Mouse (Mus musculus): ENCODE data around the gene Ptger4. TPM values are rescaled to one million over a fixed set of nuclear protein-coding genes. Genes with fewer than 3 reads are reported as not detected.

Gene Ptger4
- 0.61 and 1.4 TPM in 2 replicates for polyA plus RNA-seq (2016; fragmentation: Nextera tagmentation; extraction: Ambion mirVana)

DNA sequence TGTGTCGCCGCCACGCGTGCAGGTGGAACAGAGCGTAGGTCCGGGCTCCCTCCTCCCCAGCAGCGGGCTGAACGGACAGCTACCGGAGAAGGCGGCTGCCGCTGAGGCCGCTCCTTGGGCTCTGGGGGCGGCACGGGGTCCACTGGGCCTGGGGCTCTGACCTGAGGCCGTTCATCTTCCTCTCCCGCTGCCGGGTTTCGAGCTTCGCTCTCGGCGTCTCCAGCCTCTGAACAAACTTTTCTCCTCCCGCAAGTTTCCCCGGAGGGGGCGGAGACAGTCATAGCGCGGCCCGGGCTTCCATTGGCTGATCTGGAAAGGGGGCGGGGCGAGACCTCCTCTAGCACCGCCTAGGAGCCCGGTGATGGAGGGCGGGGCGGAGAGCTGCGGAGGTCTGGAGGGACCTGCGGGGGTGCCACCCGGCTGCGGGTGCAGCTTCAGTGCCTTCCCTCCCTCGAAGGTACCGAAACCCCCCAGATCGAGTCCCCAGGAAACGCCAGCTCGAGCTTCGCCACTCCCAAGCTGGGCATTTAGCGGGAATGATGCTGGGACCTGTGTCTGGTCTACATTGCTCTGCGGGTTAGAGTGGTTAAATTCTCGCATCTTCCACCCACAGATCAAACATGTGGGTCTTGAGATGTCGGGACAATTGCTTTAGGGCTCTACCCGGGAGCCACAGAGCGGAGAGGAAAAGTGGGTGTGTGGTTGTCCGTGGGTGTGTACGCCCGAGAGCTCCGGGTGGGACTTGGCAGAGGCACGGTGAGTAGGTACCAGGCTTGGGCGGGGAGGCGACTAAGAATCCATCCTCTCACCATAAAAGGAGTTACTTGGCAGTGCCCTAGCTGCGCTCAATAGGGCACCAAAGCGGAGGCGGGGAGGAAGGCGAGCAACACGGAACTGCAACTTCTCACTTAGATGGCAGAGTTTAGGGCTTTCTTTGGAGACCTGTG, at the start of gene Ptger4:
Gene Ptger4 (minus strand): TSS at position 229 of the 947 bp plus-strand sequence.
- Histone ChIP-seq H3K27ac (0 out of 2 replicates have a peak within 1 kb of the TSS, but pooled peaks have one; percentile 50), H3K4me3 (peak within 1 kb of the TSS; percentile 63), H3K9me3 (no peaks in the 10 kb centered on the region), H3K4me1 (replicated peaks) (peaks cover 30% of the 10 kb centered on the region), H3K36me3 (no peaks in the 10 kb centered on the region), H3K27me3 (ENCODE audit: insufficient read depth, poor library complexity, severe bottlenecking) (peaks cover 76% of the 10 kb centered on the region)
- under 1% methylated on average over 61 of the region's 61 CpGs for WGBS
- DNase-seq (ENCODE audit: low spot score) = peak; percentile 90

DNA sequence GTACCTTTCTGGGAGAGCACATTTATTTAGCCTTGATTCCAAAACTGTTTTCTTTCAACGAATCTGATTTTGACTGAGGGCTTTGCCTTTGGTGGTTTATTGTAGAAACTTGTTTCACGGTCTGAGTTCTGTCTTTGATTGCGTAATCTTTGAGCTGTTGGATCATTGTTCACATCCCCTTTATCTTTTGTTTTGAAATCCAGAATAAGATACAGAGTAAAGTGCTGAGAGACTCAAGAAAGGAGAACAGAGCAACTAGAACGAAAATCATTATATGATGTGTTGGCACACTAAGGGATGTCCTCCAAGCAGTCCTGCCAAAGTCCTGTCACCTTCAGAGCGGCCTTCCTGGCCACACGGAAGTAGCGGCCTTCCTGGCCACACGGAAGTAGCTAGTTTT, 44.4 kb upstream of the Ptger4 start:
- DNase-seq (ENCODE audit: low spot score) = no peak
- H3K4me3 ChIP-seq = no peak overlapping the region
- no peaks in the 10 kb centered on the region for H3K27me3 ChIP-seq (ENCODE audit: insufficient read depth, poor library complexity, severe bottlenecking)
- H3K4me1 ChIP-seq (replicated peaks) = no peaks in the 10 kb centered on the region
- WGBS = 89% methylated on average over 8 of the region's 8 CpGs
- H3K9me3 ChIP-seq = no peaks in the 10 kb centered on the region
- no peaks in the 10 kb centered on the region for H3K36me3 ChIP-seq
- H3K27ac ChIP-seq = no peak overlapping the region

DNA sequence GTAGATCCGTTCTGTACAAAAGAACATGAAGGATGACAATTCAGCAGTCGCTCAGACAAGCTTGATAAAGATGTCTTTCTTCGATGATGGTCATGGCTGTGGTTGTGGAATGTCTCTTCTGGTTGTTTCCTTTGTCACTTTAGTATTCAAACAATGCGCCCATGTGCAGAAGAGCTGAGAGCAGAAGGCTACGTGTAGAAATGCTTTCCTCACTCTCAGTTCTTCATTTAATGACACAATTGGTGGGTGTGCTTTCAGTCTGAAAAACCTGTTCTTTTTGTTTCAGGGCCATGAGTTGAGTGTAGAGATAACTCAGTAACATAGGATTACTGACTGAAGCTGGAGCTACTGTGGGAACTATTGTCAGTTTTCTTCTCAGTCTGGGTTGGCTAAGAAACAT, 43.1 kb upstream of the Ptger4 start:
- no peak overlapping the region for H3K4me3 ChIP-seq
- H3K4me1 ChIP-seq (replicated peaks) = no peaks in the 10 kb centered on the region
- no peak overlapping the region for H3K27ac ChIP-seq
- H3K9me3 ChIP-seq = no peaks in the 10 kb centered on the region
- DNase-seq (ENCODE audit: low spot score) = no peak
- no peaks in the 10 kb centered on the region for H3K27me3 ChIP-seq (ENCODE audit: insufficient read depth, poor library complexity, severe bottlenecking)
- H3K36me3 ChIP-seq = no peaks in the 10 kb centered on the region
- 79% methylated on average over 5 of the region's 5 CpGs for WGBS

DNA sequence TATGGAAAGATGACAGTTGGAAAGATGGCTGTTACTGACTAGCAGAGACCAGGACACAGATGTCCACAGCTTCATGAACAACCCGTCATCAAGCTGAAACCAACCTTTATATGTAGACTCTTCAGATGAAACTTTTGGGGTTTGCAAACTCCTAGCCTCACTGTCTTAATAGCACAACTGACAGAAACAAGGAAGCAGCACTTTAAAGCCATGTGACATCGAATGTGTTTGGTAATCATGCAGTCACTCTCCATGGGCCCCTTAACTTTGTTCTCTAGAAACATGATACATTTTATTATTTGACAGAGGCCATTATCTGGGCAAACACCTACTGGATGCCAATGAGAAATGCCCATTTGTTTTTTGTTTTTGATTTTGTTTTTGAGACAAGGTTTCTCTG, 37.3 kb upstream of the Ptger4 start:
- Histone ChIP-seq H3K4me1 (replicated peaks) (no peaks in the 10 kb centered on the region), H3K27ac (no peak overlapping the region), H3K36me3 (no peaks in the 10 kb centered on the region), H3K27me3 (ENCODE audit: insufficient read depth, poor library complexity, severe bottlenecking) (no peaks in the 10 kb centered on the region), H3K4me3 (no peak overlapping the region), H3K9me3 (no peaks in the 10 kb centered on the region)
- WGBS = 86% methylated on average over 2 of the region's 2 CpGs
- no peak for DNase-seq (ENCODE audit: low spot score)

DNA sequence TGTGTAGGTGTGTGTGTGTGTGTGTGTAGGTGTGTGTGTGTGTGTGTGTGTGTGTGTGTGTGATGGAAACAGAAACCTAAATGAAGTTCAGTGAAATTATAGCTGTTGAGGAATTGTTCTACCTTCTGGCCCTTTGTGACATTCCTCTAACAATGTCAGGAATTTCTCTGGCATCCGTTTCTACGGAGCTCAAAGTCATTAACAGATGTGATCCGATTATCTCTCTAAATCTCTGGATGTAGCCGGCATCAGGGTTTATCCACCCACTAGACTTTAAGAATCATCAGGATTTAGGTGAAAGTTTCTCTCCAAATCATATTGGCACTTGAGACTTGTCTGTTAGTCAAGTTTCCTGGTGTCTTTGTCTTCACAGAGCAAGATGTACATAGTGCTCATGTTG, 35.8 kb upstream of the Ptger4 start:
- Histone ChIP-seq H3K27me3 (ENCODE audit: insufficient read depth, poor library complexity, severe bottlenecking) (no peaks in the 10 kb centered on the region), H3K4me3 (no peak overlapping the region), H3K27ac (no peak overlapping the region), H3K36me3 (no peaks in the 10 kb centered on the region), H3K4me1 (replicated peaks) (no peaks in the 10 kb centered on the region), H3K9me3 (no peaks in the 10 kb centered on the region)
- WGBS = 82% methylated on average over 4 of the region's 4 CpGs
- no peak for DNase-seq (ENCODE audit: low spot score)

DNA sequence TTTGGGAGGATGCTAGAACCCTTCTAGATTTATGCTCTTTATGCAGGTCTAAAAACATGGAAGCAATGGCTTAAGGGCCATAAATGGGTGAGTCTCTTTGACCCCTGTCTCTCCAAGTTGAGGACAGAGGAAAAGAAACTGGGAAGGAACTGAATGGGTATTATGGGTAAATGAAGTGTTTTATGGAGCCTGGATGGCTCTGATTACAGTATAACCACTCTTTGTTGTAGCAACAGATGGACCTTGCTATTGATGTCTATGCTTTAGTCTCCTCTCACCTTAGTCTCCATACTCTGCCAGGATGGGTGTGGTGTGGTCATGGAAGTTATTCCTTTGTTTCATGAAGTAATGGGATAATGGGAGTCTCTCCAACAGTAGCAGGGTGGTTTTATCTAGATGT, 34.5 kb upstream of the Ptger4 start:
- no peak for DNase-seq (ENCODE audit: low spot score)
- H3K27me3 ChIP-seq (ENCODE audit: insufficient read depth, poor library complexity, severe bottlenecking) = no peaks in the 10 kb centered on the region
- H3K36me3 ChIP-seq = no peaks in the 10 kb centered on the region
- H3K4me1 ChIP-seq (replicated peaks) = no peaks in the 10 kb centered on the region
- no peaks in the 10 kb centered on the region for H3K9me3 ChIP-seq
- H3K4me3 ChIP-seq = no peak overlapping the region
- no peak overlapping the region for H3K27ac ChIP-seq

DNA sequence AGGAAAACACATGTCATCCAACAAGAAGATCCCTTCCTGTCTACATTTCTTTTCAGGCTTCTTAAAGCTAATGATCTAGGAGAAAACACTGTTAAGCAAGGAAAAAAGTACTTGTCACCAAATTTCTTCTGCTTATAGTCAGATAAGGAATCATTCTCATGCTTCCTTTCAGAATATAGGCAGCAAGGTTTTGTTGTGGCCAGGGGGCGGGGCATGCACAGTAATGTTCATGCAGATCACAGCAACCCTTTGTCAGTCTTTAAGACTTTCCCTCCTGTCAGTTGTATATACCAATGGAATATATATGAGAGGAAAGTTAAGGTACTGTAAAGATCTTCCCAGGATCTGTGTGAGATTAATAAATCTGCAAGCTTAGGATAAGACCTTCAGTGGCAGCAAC, 30.0 kb upstream of the Ptger4 start:
- Histone ChIP-seq H3K36me3 (no peaks in the 10 kb centered on the region), H3K27ac (no peak overlapping the region), H3K27me3 (ENCODE audit: insufficient read depth, poor library complexity, severe bottlenecking) (no peaks in the 10 kb centered on the region), H3K4me1 (replicated peaks) (no peaks in the 10 kb centered on the region), H3K4me3 (no peak overlapping the region), H3K9me3 (no peaks in the 10 kb centered on the region)
- DNase-seq (ENCODE audit: low spot score) = no peak
- 90% methylated on average over 1 of the region's 1 CpGs for WGBS

DNA sequence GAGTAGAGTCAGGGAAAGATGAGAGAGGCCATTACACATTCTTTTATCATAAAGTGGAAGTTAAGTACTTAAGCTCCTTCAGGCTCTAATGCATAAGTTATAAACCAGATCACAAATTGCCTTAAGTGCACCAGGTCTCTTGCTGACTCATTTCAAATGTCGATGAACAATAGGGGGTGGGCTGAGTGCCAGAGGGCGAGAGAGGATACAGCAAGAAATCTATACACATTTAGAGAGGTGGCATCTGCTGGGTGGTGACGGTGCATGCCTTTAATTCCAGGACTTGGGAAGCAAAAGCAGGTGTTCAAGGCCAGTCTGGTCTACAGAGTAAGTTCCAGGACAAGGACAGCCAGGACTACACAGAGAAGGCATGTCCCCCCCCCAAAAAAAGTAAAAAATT, 22.1 kb upstream of the Ptger4 start:
- 87% methylated on average over 3 of the region's 3 CpGs for WGBS
- Histone ChIP-seq H3K9me3 (no peaks in the 10 kb centered on the region), H3K4me3 (no peak overlapping the region), H3K4me1 (replicated peaks) (no peaks in the 10 kb centered on the region), H3K36me3 (no peaks in the 10 kb centered on the region), H3K27me3 (ENCODE audit: insufficient read depth, poor library complexity, severe bottlenecking) (no peaks in the 10 kb centered on the region), H3K27ac (no peak overlapping the region)
- DNase-seq (ENCODE audit: low spot score) = no peak

DNA sequence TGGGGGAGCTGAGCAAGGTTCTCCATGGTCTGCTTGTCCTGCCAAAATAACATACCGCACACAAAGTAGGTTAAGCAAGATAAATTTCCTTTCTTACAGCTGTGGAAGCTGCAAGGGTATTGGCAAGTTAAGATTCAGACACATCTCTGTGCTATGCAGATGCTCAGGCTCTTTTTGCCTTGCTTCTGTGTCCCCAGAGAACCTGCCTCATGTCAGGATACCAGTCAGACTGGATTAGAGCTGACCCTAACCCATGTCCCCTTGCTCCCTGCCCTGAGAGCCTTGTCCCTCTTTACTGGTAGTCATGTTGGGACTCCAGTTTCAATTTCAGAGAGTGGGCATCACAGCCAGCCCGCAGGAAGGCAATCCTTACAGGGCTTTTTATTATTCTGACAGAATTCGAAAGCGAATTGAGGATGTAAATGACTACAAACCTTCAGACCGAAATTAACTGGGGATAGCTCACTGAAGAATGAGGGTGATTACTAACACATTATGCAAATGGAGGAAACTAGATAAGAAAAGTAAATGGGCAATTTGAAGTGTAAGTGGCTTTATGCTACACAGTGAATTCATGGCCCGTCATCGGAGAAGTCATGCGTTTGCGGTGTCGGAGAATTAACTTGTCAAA, 19.0 kb upstream of the Ptger4 start:
- 87% methylated on average over 10 of the region's 10 CpGs for WGBS
- Histone ChIP-seq H3K4me3 (no peak overlapping the region), H3K36me3 (no peaks in the 10 kb centered on the region), H3K27me3 (ENCODE audit: insufficient read depth, poor library complexity, severe bottlenecking) (no peaks in the 10 kb centered on the region), H3K4me1 (replicated peaks) (no peaks in the 10 kb centered on the region), H3K9me3 (no peaks in the 10 kb centered on the region), H3K27ac (no peak overlapping the region)
- DNase-seq (ENCODE audit: low spot score) = no peak

DNA sequence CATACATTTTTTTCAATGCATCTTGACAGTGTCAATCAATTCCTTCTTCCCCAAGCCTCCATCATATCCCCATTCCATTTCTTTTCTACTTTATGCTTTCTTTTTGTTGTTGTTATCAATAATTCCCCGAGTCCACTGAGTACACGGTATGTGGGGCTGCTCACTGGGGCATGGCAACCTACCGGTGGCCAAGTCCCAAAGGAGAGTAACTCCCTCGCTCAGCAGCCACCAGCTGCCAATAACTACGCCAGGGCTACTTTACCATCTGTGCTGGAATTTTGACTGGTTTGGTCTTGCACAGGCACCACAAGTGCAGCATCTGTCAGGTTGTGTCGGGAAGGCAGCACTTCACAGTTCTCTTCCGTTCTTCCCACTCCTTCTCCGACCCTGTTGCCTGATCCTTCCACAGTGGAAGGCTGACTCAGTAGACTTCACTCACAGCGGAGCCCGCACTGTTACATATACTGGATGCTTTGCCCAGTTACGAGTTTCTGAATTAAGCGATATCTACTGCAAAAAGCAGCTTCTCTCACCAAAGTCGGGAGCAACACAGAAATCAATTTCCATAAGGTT, 18.2 kb upstream of the Ptger4 start:
- Histone ChIP-seq H3K4me3 (no peak overlapping the region), H3K27ac (no peak overlapping the region), H3K4me1 (replicated peaks) (no peaks in the 10 kb centered on the region), H3K36me3 (no peaks in the 10 kb centered on the region), H3K9me3 (no peaks in the 10 kb centered on the region), H3K27me3 (ENCODE audit: insufficient read depth, poor library complexity, severe bottlenecking) (no peaks in the 10 kb centered on the region)
- DNase-seq (ENCODE audit: low spot score) = no peak
- WGBS = 87% methylated on average over 13 of the region's 13 CpGs

DNA sequence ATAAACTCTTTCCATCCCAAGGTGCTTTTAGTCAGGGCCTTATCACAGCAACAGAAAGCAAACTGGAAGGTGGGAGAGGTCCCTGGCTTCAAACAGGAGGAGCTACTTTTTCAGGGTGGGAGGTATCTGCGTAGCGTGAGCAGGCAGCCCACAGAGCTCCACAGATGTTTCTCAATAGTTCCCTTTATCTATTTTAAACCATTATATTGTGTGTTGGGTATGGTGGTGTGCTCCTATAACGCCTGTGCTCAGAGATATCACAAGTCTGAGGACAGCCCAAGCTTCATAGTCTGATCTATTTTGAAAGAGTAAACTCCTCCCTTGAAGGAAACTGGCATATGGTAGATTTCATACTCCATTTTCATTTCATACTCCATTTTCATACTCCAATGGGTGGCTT, 17.0 kb upstream of the Ptger4 start:
- H3K4me1 ChIP-seq (replicated peaks) = no peaks in the 10 kb centered on the region
- no peak overlapping the region for H3K4me3 ChIP-seq
- H3K9me3 ChIP-seq = no peaks in the 10 kb centered on the region
- no peak for DNase-seq (ENCODE audit: low spot score)
- H3K27me3 ChIP-seq (ENCODE audit: insufficient read depth, poor library complexity, severe bottlenecking) = no peaks in the 10 kb centered on the region
- WGBS = 91% methylated on average over 3 of the region's 3 CpGs
- no peaks in the 10 kb centered on the region for H3K36me3 ChIP-seq
- H3K27ac ChIP-seq = no peak overlapping the region

DNA sequence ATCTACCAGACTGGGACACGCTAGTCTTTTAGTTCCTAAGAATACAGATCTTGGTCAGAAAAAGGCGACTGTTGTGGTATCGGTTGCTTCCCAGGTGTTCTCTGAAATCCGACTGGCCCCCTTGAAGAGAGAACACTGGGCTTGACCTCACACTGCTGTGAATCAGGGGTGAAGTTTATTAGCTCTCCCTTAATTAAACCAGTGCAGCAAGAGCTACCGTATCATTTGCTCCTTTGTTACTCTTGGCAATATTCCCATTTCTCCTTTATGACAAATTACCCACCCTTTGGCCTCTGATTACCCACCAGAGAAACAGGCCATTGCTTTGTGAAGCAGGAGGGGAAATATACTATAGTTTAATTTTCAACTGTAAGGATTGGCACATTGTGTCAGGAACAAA, 16.2 kb upstream of the Ptger4 start:
- Histone ChIP-seq H3K4me1 (replicated peaks) (no peaks in the 10 kb centered on the region), H3K4me3 (no peak overlapping the region), H3K36me3 (no peaks in the 10 kb centered on the region), H3K27me3 (ENCODE audit: insufficient read depth, poor library complexity, severe bottlenecking) (no peaks in the 10 kb centered on the region), H3K27ac (no peak overlapping the region), H3K9me3 (no peaks in the 10 kb centered on the region)
- DNase-seq (ENCODE audit: low spot score) = no peak
- WGBS = 71% methylated on average over 5 of the region's 5 CpGs

DNA sequence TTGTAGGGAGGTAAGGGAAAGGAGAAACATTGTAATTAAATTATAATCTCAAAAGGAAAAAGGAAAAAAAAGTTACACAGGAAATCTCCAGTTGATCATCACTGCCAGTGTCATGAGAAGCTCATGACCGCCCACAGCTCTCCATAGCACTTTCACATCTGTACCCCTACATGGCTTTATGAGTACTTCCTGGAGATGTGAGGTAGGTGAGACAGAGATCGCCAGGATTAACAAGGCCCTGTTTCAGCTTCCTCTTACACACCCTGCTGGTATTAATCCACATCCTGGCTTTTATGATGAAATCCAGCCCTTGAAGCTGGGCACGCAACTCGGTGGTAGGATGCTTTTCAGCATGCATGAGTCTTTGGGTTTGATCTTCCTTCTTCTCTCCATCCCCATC, 6.2 kb upstream of the Ptger4 start:
- H3K4me3 ChIP-seq = no peak overlapping the region
- no peak for DNase-seq (ENCODE audit: low spot score)
- 89% methylated on average over 4 of the region's 4 CpGs for WGBS
- H3K27ac ChIP-seq = no peak overlapping the region
- no peaks in the 10 kb centered on the region for H3K36me3 ChIP-seq
- no peaks in the 10 kb centered on the region for H3K4me1 ChIP-seq (replicated peaks)
- peaks cover 22% of the 10 kb centered on the region for H3K27me3 ChIP-seq (ENCODE audit: insufficient read depth, poor library complexity, severe bottlenecking)
- no peaks in the 10 kb centered on the region for H3K9me3 ChIP-seq

Measured in hindbrain, embryonic 10.5 days (tissue).